Mouse (Mus musculus): ENCODE data around the gene Isl2. TPM values are rescaled to one million over a fixed set of nuclear protein-coding genes. Genes with fewer than 3 reads are reported as not detected.

Gene Isl2
- polyA plus RNA-seq, 1 experiment from 2014 or later: 2.5 TPM

DNA sequence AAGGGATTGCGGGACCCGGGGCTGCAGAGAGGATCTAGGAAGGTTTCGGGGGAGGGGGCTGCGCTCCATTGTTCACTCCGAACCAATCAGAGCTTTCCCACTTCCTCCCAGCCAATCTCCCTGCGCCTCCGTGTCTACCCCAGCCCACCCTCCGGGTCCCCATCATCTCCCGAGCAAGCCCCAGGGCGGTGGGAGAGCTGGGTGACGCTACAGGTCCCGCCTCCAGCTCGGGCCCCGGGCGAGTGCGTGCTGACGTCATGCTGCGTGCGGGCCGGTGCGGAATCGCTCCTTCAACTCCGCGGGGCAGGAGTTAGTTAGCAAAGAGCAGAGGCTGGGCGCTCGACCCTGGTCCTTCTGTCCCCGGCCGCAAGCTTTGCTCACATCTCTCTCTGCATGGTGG, 2.4 kb downstream of the Isl2 start:
- peak; percentile 75 for DNase-seq (ENCODE audit: low spot score)
- H3K36me3 ChIP-seq (ENCODE audit: control insufficient read depth, insufficient read depth, low read length): no peaks in the 10 kb centered on the region
- peaks cover 3% of the 10 kb centered on the region; the same call in 1 of the 2 replicates for H3K27me3 ChIP-seq (ENCODE audit: control insufficient read depth, insufficient read depth, low read length)
- ATAC-seq (ENCODE audit: low FRiP score, low TSS enrichment): peak; percentile 80
- no peaks in the 10 kb centered on the region for H3K4me1 ChIP-seq (replicated peaks; ENCODE audit: control insufficient read depth, insufficient read depth)
- under 1% methylated on average over 28 of the region's 28 CpGs for WGBS
- peak overlapping the region; percentile 24 for H3K9ac ChIP-seq (ENCODE audit: low read length)
- H3K4me3 ChIP-seq (ENCODE audit: low read depth, low read length): peak overlapping the region; percentile 49
- H3K27ac ChIP-seq (replicated peaks): peak overlapping the region; percentile 5; the same call in 1 of the 2 replicates
- TF ChIP-seq EP300 (optimal IDR thresholded peaks at IDR 0.05): no peak
- TF ChIP-seq CTCF (IDR thresholded peaks at IDR 0.05; ENCODE audit: low read depth): no peak
- H3K4me2 ChIP-seq (replicated peaks; ENCODE audit: low read depth): peak overlapping the region; percentile 74
- no peaks in the 10 kb centered on the region for H3K9me3 ChIP-seq (ENCODE audit: control insufficient read depth, low read length)

DNA sequence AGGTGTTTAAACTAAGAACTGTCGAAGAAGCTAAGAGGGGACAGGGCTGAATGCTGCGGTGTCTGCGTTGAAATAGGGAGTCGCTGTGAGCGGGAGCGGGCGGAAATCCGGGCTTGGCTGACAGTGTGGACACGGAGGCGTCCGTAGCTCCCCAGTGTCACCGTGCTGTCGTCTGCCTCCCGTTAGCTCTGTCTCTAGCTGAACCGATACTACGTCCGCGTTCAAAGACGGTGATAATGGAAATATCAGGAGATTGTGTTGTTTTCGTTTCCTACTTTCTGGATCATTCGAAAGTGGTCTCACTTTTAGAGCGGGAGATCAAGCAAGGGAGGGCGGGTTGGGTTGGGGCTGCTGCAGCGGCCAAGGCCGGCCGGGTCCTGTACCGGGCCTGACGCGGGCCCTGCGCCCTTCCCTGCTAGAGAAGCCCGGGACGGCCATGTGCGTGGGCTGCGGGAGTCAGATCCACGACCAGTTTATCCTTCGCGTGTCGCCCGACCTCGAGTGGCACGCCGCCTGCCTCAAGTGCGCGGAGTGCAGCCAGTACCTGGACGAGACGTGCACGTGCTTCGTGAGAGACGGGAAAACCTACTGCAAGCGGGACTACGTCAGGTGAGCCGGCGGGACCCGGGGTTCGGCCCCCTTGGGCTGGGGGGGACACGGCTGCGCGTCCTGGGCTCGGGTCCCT, 3.4 kb downstream of the Isl2 start:
- DNase-seq (ENCODE audit: low spot score): no peak
- peak overlapping the region; percentile 49 for H3K4me3 ChIP-seq (ENCODE audit: low read depth, low read length)
- H3K9ac ChIP-seq (ENCODE audit: low read length): peak overlapping the region; percentile 56
- H3K27ac ChIP-seq (replicated peaks): no peak overlapping the region
- peaks cover 3% of the 10 kb centered on the region; the same call in 1 of the 2 replicates for H3K4me1 ChIP-seq (replicated peaks; ENCODE audit: control insufficient read depth, insufficient read depth)
- no peak for TF ChIP-seq CTCF (IDR thresholded peaks at IDR 0.05; ENCODE audit: low read depth)
- TF ChIP-seq EP300 (optimal IDR thresholded peaks at IDR 0.05): no peak
- no peaks in the 10 kb centered on the region for H3K36me3 ChIP-seq (ENCODE audit: control insufficient read depth, insufficient read depth, low read length)
- no peak for ATAC-seq (ENCODE audit: low FRiP score, low TSS enrichment)
- under 1% methylated on average over 59 of the region's 59 CpGs for WGBS
- peaks cover 3% of the 10 kb centered on the region; the same call in 1 of the 2 replicates for H3K27me3 ChIP-seq (ENCODE audit: control insufficient read depth, insufficient read depth, low read length)
- H3K4me2 ChIP-seq (replicated peaks; ENCODE audit: low read depth): peak overlapping the region; percentile 74
- no peaks in the 10 kb centered on the region for H3K9me3 ChIP-seq (ENCODE audit: control insufficient read depth, low read length)

DNA sequence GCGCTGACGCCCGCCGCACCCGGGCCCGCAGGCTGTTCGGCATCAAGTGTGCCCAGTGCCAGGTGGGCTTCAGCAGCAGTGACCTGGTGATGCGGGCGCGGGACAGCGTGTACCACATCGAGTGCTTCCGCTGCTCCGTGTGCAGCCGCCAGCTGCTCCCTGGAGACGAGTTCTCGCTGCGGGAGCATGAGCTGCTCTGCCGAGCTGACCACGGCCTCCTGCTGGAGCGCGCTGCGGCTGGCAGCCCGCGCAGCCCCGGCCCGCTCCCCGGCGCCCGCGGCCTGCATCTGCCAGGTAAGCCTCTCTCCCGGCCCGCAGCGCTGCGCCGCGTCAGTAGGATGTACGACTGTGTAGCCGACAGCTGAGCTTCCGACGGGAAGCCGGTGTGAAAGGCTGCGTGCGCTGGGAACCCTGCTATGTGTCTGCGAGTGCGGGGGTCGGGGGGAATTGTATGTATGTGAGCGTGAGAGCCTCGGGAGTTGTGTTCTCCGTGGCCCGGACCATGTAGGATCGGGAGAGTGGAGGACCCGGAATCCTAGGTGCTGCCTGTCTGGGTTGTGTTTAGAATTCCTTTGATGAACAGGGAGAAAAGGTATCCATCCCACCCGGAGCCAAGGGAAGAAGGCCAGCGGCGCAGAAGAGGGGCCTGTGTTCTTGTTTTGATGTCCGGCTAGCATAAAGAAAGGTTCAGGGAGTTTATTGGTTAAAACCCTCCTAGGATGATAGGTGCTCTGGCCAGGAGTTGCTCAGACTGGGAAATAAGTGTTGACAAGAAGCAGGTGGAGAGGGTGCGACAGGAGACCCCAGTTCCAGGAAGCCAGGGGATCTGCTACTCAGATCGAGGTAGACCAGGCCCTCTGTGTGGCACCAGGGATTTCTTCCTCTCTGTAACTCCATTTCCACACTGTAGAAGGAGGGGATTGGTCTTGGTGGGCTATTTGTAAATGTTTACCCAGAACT, 4.2 kb downstream of the Isl2 start:
- H3K4me1 ChIP-seq (replicated peaks; ENCODE audit: control insufficient read depth, insufficient read depth): peaks cover 3% of the 10 kb centered on the region; the same call in 1 of the 2 replicates

DNA sequence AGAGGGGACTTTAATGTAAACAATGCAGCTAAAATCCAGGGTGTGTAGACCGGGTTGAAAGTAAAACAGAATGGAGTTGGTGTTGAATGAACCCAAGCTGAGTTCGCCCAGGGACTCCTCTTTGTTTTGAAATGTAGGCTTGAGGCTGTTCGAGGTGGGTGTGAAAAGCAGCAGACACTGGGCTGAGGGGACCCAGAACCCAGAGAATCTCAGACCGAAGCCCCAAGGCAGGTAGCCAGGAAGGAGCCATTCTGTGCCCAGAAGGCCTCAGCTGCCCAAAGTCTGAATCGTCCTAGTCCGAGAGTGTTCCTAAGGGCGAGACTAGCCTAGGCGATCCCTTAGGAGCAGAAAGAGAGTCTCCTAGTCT, 4.8 kb downstream of the Isl2 start:
- no peaks in the 10 kb centered on the region for H3K9me3 ChIP-seq (ENCODE audit: control insufficient read depth, low read length)
- peak overlapping the region; percentile 74 for H3K4me2 ChIP-seq (replicated peaks; ENCODE audit: low read depth)
- peaks cover 3% of the 10 kb centered on the region; the same call in 1 of the 2 replicates for H3K27me3 ChIP-seq (ENCODE audit: control insufficient read depth, insufficient read depth, low read length)
- ATAC-seq (ENCODE audit: low FRiP score, low TSS enrichment) (no peak), DNase-seq (ENCODE audit: low spot score) (no peak)
- H3K4me3 ChIP-seq (ENCODE audit: low read depth, low read length): peak overlapping the region; percentile 27; the same call in 1 of the 2 replicates
- WGBS: 42% methylated on average over 8 of the region's 8 CpGs
- TF ChIP-seq EP300 (optimal IDR thresholded peaks at IDR 0.05) (no peak), CTCF (IDR thresholded peaks at IDR 0.05; ENCODE audit: low read depth) (no peak)
- no peak overlapping the region for H3K27ac ChIP-seq (replicated peaks)
- peaks cover 3% of the 10 kb centered on the region; the same call in 1 of the 2 replicates for H3K4me1 ChIP-seq (replicated peaks; ENCODE audit: control insufficient read depth, insufficient read depth)
- peak overlapping the region; percentile 18; the same call in 1 of the 2 replicates for H3K9ac ChIP-seq (ENCODE audit: low read length)
- no peaks in the 10 kb centered on the region for H3K36me3 ChIP-seq (ENCODE audit: control insufficient read depth, insufficient read depth, low read length)

More for the DNA sequence above, 4.2 kb downstream of the Isl2 start:
- Histone ChIP-seq H3K9ac (ENCODE audit: low read length) (peak overlapping the region; percentile 56), H3K27ac (replicated peaks) (no peak overlapping the region), H3K4me3 (ENCODE audit: low read depth, low read length) (peak overlapping the region; percentile 49), H3K4me2 (replicated peaks; ENCODE audit: low read depth) (peak overlapping the region; percentile 74), H3K9me3 (ENCODE audit: control insufficient read depth, low read length) (no peaks in the 10 kb centered on the region), H3K27me3 (ENCODE audit: control insufficient read depth, insufficient read depth, low read length) (peaks cover 3% of the 10 kb centered on the region; the same call in 1 of the 2 replicates), H3K36me3 (ENCODE audit: control insufficient read depth, insufficient read depth, low read length) (no peaks in the 10 kb centered on the region)
- DNase-seq (ENCODE audit: low spot score): peak; percentile 36
- WGBS: 11% methylated on average over 59 of the region's 59 CpGs
- TF ChIP-seq CTCF (IDR thresholded peaks at IDR 0.05; ENCODE audit: low read depth): no peak
- TF ChIP-seq EP300 (optimal IDR thresholded peaks at IDR 0.05): no peak
- ATAC-seq (ENCODE audit: low FRiP score, low TSS enrichment): no peak

DNA sequence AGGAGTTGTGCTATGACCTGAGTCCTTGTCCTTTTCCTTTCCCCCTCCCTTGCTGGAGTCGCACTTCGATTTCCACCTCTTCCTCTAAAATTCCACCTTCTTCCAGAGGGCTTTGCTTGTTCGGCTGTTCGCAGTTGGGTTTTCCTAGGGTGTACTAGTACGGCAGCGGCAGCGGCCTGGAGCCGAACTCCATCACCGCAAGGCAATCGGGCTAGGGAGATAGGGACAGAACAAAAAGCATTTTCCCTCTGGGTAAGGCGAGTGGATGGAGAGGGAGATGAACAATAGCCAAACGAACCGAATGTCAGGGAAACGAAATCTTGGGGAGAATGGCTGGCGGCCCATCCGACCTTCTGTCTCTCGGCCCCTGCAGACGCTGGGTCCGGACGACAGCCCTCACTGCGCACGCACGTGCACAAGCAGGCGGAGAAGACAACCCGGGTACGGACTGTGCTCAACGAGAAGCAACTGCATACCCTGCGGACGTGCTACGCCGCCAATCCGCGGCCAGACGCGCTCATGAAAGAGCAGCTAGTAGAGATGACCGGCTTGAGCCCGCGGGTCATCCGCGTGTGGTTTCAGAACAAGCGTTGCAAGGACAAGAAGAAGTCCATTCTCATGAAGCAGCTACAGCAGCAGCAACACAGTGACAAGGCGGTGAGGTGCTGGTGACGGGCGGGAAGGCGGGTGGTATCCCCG, 5.4 kb downstream of the Isl2 start:
- 20% methylated on average over 46 of the region's 46 CpGs for WGBS
- peak; percentile 46 for DNase-seq (ENCODE audit: low spot score)
- Histone ChIP-seq H3K27me3 (ENCODE audit: control insufficient read depth, insufficient read depth, low read length) (peaks cover 3% of the 10 kb centered on the region; the same call in 1 of the 2 replicates), H3K9ac (ENCODE audit: low read length) (peak overlapping the region; percentile 18; the same call in 1 of the 2 replicates), H3K4me3 (ENCODE audit: low read depth, low read length) (peak overlapping the region; percentile 27), H3K4me2 (replicated peaks; ENCODE audit: low read depth) (peak overlapping the region; percentile 74), H3K4me1 (replicated peaks; ENCODE audit: control insufficient read depth, insufficient read depth) (peaks cover 3% of the 10 kb centered on the region; the same call in 1 of the 2 replicates), H3K9me3 (ENCODE audit: control insufficient read depth, low read length) (no peaks in the 10 kb centered on the region), H3K27ac (replicated peaks) (no peak overlapping the region), H3K36me3 (ENCODE audit: control insufficient read depth, insufficient read depth, low read length) (no peaks in the 10 kb centered on the region)
- TF ChIP-seq EP300 (optimal IDR thresholded peaks at IDR 0.05): no peak
- TF ChIP-seq CTCF (IDR thresholded peaks at IDR 0.05; ENCODE audit: low read depth): no peak
- no peak for ATAC-seq (ENCODE audit: low FRiP score, low TSS enrichment)
